Mouse (Mus musculus): ENCODE data around the gene Edar.
A peak's percentile ranks its signal among the peaks of the same experiment; 100 is the strongest.

Edar gene

DNA sequence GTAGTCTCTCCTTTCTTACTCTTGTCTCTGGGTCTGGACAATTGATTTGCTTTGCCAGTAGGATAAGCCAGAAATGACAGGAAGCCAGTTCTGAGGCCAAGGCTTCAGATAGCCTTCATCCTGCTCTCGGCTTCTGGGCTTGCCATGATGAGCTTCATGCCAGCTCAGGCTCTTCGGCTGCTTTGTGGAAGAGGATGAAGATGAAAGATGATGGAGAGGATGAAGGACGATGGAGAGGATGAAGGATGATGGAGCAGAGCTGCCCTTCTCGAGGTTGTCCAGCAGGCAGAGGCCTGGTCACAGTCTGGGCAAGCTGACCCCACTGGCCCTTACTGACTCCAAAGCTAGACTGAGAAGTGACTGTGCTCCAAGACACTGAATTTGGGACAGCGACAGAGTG lies 75.3 kb downstream of the Edar start:
- no peak for DNase-seq

DNA sequence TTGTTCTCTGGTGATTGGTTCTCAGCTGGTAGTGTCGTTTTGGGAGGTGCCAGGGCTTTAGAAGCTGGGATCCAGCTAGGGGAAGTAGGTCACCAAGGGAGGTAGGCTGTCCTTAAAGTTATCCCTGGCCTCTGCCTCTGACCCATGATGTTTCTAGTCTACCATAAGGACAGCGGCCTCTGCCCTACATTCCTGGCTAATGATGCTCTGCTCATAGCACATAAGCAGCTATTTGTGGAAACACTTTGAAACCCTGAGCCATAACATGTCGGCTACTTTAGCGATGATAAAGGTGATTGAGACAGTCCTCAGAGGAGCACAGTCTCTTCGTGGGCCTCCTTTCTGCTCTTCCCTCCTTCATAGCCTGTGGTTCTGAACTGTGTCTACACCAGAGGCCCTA lies 79.6 kb downstream of the Edar start:
- no peak for DNase-seq

DNA sequence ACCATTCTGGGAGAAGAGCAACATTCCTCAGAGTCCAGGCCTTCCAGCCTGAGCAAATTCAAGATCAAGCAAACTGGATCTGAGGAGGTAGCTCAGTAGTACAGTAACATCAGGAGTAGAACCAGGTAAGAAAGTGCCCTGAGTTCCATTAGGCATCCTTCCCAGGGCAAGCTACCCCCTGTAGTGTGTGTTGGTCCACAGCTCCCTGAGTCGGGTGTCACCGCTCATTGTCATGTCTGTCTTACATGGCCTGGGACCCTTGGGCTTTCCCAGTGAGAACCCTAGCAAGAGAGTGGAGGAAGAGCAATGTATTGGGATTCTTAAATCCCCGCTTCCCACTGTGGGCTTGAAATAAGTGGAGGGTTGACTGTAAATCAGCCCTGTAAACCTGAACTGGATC lies 80.3 kb downstream of the Edar start:
- no peak for DNase-seq

DNA sequence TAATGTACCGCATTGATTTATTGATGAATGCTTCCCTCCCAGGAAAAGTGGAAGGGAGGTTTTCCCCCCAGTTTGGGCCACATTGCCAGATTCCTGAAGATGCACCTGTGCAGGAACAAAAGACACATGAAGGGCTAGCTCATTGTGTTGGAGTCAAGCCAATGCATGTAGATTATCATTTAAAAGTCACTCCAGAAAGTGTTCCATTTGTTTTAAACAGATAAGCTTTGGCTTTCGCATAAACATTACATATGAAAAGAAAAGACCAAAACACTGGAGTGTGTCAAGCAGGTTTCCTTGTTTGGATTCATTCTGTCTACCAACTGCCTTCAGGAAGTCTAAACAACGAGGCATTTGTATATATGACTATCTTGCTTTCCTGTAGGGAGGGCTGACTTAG lies 81.0 kb downstream of the Edar start:
- DNase-seq: no peak

DNA sequence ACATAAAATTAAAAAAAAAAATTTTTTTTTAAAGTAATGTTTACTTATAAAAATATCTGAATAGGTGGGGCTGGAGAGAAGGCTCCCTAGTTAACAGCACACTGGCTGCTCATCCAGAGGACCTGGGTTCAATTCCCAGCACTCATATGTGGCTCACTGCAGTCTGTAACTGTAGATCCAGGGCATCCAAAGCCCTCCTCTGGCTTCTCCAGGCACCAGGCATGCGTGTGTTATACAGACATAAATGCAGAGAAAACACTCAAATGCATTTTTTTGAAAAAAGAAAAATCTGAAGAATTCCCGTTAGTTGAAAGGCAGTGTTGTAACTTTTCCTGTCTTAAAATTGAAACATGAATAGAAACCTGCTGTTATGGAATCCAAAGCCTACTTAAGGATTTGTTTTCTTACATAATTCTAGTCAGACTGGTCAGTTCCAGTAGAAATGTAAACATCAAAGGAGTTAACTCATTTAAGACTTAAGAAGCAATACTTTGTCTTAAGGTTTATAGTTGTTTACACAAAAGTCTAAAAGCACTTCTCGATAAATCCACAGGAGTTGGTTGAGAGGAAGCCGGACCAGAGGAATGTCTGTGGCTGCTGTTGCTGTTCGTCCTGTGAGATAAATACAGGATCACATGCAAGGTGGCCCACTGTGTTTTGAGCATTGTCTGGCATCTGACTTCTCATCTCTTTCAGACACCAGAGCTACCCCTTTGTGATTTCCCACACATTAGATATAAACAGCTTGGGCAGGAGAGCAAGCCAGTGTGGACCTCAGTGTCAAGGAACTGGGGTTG lies 89.8 kb downstream of the Edar start:
- no peak for DNase-seq

DNA sequence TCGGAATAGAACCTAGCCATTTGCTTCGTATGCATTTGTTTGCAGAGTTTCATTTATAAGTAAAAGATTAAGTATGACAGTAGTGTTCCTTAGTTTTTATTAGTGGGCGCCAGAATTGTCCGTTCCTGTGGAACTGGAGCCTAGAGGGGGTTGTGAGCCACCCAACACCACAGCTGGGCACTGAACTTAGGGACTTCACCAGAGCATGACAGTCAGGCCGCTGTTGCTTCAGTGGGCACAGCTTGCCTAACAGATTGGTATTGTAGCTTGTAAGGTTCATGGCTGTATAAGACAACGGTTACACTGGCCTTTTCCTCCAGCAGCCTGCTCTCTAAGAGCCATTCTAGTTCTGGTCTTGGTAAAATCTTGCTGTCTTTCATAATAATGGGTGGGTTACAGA lies 114.9 kb downstream of the Edar start:
- no peak for DNase-seq

DNA sequence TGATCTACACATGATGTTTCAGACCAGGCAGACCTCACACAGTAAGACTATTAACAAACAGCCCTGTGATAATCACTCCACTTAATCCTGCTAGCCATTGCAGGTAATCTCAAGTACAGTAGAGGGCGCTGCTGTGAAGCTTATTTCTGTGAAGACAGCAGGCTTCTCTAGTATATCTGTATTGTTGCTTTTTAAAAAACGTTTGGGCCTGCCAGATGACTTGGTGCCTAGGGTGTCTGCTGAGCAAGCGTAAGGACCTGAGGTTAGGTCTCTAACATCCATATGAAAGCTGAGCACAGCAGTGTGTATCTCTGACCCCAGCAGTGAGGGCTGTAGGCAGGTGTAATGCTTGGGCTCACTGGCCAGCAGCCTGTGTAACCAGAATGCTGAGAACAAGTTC lies 115.6 kb downstream of the Edar start:
- DNase-seq: peak; percentile 37

DNA sequence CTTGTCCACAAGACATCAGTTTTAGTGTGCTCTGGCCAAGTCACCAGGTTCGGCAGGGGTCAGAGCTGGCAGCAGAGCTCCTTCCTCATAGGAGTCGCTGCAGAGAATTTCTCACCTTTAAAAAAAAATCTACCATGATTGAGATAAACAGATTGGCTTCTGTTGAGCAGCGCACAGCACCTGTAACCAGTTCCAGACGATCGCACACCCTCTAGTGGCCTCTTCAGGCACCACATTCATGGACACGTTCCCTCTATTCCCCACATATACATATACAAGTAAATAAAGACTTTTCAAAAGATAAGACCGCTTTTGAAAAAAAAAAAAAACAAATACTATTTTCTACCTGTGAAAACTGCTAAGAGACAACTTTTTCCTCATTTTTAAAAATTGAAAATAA lies 116.4 kb downstream of the Edar start:
- DNase-seq: peak; percentile 55

DNA sequence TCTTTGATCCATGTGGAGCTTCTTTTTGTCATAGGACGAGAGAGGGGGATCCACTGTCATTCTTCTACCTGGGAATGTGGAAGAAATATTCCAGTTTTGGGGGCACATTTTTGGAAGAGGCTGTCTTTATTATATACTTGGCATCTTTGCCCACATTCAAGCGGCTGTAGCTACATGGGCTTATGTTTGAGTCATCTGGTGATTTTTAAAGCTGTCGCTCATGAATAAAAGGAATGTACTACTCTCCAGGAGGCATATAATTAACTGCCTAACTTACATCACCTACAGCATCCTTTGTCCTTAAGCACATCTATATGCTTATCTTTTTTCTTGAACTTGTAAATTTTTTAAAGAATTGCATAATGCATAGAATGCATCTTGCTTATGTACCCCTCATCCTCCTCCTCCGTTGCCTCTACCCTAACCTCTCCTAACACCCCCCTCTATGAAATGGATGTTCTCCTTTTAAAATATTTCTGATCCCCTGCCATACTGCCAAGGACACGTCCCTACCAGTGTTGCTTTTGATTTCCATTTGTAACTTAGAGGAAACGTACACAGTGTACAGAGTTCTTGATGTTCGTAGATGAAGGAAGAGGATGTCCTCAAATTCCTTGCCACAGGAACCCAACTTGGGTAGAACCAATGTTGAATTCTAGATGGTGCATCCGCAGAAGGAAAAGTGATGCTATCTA lies 120.6 kb downstream of the Edar start:
- DNase-seq: no peak
